Mouse (Mus musculus): ENCODE measurements around the gene H2afz. TPM values are rescaled to one million over a fixed set of nuclear protein-coding genes. Genes with fewer than 3 reads are reported as not detected.
A peak's percentile ranks its signal among the peaks of the same experiment; 100 is the strongest.

Gene H2afz
- total RNA-seq, 2 experiments from 2014 or later = 160 to 180 TPM

DNA sequence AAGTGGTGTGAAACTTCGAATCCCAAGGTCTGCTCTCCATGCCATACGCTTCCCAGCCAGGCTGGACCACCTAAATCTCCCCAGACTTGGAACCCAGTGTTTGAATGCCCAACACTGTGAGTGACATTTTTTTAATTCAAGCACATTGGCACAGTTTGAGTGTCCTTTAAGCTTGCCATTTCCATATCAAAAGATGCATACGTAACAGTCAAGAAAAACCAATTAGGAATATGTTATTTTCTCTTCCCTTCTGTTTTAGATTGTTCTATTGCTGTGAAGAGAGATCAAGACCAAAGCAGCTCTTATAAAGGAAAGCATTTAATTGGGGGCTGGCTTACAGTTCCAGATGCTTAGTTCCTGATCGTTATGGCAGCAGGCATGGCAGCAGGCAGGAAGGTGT is 2.9 kb upstream of the H2afz start:
- intact Hi-C loops (cut with DNase I) = no loop called here
- DNase-seq (ENCODE audit: low spot score in 2 of 2) = no peak

DNA sequence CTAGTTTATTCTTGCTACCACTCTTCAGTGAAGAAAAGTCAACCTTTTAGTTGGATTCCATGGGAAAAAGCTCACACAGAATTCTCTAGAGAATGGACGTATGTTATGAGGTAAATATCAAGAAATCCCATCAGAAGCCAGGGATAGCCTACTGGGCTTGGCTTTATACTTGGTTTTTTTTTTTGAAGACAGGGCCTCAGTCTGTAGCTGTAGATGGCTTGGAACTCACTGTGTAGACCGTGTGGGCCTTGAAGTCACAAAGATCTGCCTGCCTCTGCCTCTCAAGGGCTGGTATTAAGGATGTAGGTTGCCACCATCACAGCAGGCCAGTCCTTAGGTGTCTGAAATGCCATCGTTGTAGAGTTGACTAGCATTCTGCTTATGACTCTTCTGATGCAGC is 1.7 kb upstream of the H2afz start:
- DNase-seq (ENCODE audit: low spot score in 2 of 2) = no peak
- intact Hi-C loops (cut with DNase I) = no loop called here

DNA sequence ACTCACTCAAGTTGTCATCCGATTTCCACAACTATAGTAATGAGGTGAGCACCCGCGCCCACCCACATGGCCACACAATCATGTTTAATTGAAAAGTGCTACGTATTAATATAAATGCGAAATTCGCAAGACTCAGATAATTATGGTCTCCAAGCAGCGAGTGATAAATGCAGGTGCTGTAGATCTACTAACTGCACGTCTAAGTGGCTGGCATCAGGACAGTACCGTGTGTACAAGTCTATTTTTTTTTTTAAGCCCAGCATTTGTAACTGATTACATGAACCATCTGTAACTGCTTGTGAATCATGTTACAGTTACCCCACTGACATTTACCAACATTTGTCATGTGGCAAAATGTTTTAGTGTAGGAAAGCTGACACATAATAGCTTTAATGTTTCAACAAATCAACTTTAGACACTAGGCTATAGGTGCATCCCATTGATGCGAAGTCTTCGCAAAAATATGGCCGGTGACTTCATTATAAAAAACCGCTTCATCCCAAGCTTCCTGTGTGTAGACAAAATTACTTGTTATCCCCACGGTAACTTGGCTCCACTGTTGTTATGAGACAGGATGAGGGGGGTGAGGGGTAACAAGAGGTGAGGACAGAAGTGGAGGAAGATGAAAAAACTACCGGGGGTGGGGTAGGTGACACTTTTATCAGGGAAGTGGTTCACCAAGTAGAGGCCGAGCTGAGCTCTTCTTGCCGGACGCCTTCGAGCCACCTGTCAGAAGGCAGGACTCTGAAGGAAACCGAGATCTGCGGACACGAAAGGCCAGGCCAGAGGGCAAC is 760 bp upstream of the H2afz start:
- intact Hi-C loops (cut with DNase I) = no loop called here
- no peak for DNase-seq (ENCODE audit: low spot score in 2 of 2)

DNA sequence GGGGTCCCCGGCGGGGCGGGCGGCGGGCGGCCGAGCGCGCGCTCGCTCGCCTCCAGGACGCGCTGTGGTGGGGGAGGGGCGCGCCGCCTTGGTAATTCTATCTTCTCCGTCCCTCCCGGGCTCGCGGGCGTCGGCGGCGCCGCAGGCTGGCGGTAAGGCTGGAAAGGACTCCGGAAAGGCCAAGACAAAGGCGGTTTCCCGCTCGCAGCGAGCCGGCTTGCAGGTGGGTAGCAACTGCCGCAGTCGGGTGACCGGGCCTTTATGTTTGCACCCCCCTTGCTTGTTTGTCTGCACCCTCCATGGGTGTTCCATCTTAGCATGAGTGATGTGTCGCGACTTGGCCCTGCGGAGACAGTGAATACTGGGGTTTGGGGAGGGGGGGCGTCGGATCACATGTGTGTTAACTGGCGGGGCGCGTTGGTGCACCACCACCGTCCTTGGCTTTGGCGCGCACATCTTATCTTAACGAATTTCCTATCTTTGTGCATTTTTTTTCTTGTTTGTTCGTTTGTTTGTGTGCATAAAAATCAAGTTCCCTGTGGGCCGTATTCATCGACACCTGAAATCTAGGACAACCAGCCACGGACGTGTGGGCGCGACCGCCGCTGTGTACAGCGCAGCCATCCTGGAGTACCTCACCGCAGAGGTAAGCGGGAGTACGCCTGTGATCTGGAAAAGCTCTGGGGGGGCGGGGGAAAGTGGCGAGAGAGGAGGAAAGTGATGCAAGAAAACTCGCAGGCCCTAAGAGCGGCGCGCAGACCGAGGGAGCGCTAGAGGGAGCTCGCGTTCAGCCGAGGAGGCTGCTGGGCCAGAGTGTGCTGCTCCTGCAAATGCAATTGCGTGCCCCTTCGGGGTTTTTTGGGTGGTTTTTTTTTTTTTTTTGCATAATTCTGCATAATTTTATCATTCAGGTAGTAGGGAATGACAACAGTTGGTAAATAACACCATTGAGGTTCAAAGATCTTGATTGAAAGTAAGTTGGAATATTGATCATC is 998 bp downstream of the H2afz start:
- intact Hi-C loops (cut with DNase I) = loop anchor here (1.0 to 5.0 kb wide), 2 partner anchors 127 to 279 kb away; partner anchors contain the start of gene Mttp
- peak; percentile 83 to 84 for DNase-seq (ENCODE audit: low spot score in 2 of 2)

DNA sequence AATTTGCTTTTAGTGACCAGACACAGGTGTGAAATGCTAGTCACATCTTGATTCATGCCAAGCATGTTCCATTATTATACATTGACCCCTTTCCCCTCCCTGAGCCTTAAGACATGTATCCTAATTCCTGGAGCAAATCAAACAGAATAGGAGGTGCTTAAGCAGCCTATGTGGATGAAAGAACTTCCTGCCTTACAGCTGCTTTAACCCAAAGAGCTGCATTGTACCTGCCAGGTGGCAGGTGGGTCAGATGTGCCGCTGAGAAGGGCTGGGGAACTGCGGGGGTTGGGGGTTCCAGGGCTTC is 2.8 kb downstream of the H2afz start:
- DNase-seq (ENCODE audit: low spot score in 2 of 2) = no peak
- intact Hi-C loops (cut with DNase I) = loop anchor here (1.0 to 5.0 kb wide), 2 partner anchors 51 to 125 kb away; partner anchors contain the start of gene Lamtor3

- intact Hi-C loops (cut with DNase I) = loop anchor here (1.0 to 5.0 kb wide), 2 partner anchors 51 to 125 kb away; partner anchors contain the start of gene Lamtor3
- DNase-seq (ENCODE audit: low spot score in 2 of 2) = peak; percentile 63 to 75
These were observed 3.3 kb downstream of the H2afz start, which contains the start of gene Dnajb14 for GRCm38 (mm10) chr3:137867437-137868093. Dnajb14 (plus strand) TSS chr3:137867675.

GRCm38 (mm10) chr3:137868094-137868913 is 4.0 kb downstream of the H2afz start:
- intact Hi-C loops (cut with DNase I) = loop anchor here (5.0 kb wide), 1 partner anchor 124 kb away; no protein-coding TSS in a partner anchor
- no peak for DNase-seq (ENCODE audit: low spot score in 2 of 2)

- intact Hi-C loops (cut with DNase I) = loop anchor here (5.0 kb wide), 1 partner anchor 123 kb away; no protein-coding TSS in a partner anchor
- DNase-seq (ENCODE audit: low spot score in 2 of 2) = no peak
These were observed 5.1 kb downstream of the H2afz start for GRCm38 (mm10) chr3:137869395-137869794.

DNA sequence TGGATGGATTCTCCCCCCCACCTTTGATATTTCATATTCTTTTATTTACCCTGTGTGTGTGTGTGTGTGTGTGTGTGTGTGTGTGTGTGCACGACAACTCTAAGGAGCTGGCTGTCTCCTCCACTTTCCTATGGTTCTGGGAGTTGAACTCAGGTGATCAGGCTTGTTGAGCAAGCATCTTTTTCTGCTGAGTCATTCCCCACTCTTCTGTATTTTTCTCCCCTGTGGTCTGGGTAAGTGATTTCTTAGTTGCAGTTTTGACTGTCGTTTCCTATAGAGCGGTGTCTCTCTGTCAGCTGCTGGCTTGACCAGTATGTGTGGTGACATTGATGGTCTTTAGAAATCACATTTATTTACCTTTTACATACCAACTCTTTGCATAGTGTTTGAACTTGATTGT is 15.0 kb downstream of the H2afz start:
- no peak for DNase-seq (ENCODE audit: low spot score in 2 of 2)
- intact Hi-C loops (cut with DNase I) = no loop called here

GRCm38 (mm10) chr3:137880109-137880748 is 15.9 kb downstream of the H2afz start:
- intact Hi-C loops (cut with DNase I) = no loop called here
- no peak for DNase-seq (ENCODE audit: low spot score in 2 of 2)

DNA sequence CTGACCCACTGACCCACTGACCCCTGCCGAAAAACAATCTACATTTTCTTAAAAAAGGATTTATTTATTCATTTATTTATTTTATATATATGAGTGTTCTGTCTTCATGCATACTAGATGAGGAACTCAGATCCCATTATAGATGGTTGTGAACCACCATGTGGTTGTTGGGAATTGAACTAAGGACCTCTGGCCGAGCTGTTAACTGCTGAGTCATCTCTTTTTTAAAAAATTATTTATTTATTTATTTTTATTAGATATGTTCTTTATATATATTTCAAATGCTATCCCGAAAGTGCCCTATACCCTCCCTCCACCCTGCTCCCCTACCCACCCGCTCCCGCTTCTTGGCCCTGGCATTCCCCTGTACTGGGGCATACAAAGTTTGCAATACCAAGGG is 16.8 kb downstream of the H2afz start:
- no peak for DNase-seq (ENCODE audit: low spot score in 2 of 2)
- intact Hi-C loops (cut with DNase I) = no loop called here

DNA sequence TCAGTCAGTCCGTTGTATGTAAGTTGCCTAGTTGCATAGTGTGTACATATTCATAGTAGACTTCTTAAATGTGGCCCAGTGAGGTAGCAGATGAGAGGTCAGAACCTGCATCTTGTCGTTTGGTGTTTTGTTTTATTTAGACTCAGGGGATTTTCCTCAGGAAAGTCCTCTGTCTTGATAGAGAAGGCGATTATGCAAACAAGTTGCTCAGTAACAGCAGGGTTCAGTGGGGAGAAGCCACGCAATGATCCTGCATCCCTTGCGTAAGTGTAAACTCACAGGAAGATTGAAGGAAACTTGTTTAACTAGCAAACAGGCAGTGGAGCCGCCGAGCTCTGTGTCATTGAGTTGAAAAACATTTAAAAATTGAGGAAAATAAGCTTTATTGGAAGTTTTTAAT is 23.7 kb downstream of the H2afz start:
- intact Hi-C loops (cut with DNase I) = no loop called here
- no peak for DNase-seq (ENCODE audit: low spot score in 2 of 2)

DNA sequence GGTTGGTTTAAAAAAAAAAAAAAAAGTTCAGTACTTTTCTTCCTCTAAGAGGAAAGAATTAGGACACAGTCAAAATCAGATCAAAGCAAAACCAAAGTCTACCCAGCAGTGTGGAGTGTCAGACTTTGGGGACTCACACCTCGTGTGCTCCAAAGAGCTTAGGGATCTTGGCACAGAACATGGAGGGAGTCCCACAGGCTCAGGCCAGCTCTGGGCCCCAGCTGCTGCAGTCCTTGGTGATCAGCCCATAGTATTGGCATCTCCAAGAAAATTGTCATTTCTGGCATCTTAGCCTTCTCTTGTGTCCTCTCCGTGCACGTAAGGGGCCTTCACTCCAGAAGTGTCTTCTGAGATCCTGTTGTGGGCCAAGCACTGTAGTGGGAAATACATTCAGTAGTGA is 26.8 kb downstream of the H2afz start:
- DNase-seq (ENCODE audit: low spot score in 2 of 2) = no peak
- intact Hi-C loops (cut with DNase I) = no loop called here

GRCm38 (mm10) chr3:137892118-137892517 is 27.8 kb downstream of the H2afz start:
- intact Hi-C loops (cut with DNase I) = no loop called here
- no peak for DNase-seq (ENCODE audit: low spot score in 2 of 2)

GRCm38 (mm10) chr3:137893789-137894188 is 29.5 kb downstream of the H2afz start:
- DNase-seq (ENCODE audit: low spot score in 2 of 2) = no peak
- intact Hi-C loops (cut with DNase I) = no loop called here

GRCm38 (mm10) chr3:137895196-137895595 is 30.9 kb downstream of the H2afz start:
- no peak for DNase-seq (ENCODE audit: low spot score in 2 of 2)
- intact Hi-C loops (cut with DNase I) = no loop called here

GRCm38 (mm10) chr3:137896386-137896785 is 32.1 kb downstream of the H2afz start:
- intact Hi-C loops (cut with DNase I) = no loop called here
- DNase-seq (ENCODE audit: low spot score in 2 of 2) = no peak

DNA sequence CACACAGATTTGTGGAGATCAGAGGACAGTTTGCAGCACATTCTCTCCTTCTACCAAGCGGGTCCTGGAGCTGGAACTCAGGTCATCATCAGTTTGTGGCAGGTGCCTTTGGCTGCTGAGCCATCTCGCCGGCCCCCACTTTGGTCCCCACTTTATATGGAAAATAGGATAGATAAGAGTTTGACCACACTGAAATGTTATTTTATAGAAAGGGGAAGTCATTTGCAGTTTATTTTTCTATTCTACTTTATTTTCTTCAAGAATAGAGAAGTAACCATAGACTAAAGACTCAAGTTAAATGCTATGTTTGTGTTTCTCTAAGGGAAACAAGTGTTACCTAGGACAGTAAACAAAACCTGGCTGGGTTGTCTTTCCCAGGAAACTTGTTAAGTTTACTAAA is 32.6 kb downstream of the H2afz start:
- intact Hi-C loops (cut with DNase I) = no loop called here
- DNase-seq (ENCODE audit: low spot score in 2 of 2) = no peak

DNA sequence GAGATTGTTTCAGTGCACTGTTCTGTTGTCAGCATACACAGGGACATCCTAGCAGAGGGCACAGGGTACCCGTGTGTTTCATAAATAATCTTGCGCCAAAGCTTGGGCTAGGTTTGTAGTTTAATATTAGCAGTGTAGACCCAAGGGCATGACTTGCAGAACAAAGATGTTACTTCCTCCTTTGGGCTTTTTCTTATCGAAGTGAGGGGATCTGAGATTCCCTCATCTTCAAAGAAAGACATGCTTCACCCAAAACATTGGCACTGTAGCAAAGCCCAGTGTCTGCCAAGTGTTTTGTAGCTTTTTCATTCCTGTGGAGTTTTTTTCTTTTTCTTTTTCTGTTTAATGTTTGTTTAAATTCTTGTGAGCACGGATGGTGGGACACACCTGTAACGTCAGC is 33.4 kb downstream of the H2afz start:
- DNase-seq (ENCODE audit: low spot score in 2 of 2) = no peak
- intact Hi-C loops (cut with DNase I) = no loop called here
